Mouse (Mus musculus) heart, adult 18-20 months (tissue): ENCODE data around the gene Pdia5. TPM values are rescaled to one million over a fixed set of nuclear protein-coding genes. Genes with fewer than 3 reads are reported as not detected.

Experiments
- DNase-seq, 2 experiments: peaks; one replicate each; pipeline ENCODE4 v3.0.0; 2021 to 2022; ENCODE audit warnings: mixed read lengths in 1 of 2
- total RNA-seq, 2 experiments: library from RNA; stranded (reverse); gene quantifications; 2 replicates each; pipeline ENCODE4 v1.2.3; 2021

Gene Pdia5
- total RNA-seq, 2 experiments from 2014 or later = 4.6 to 4.9 TPM

- no peak for DNase-seq
These were observed 6.0 kb downstream of the Pdia5 start for GRCm38 (mm10) chr16:35484526-35485233.

- DNase-seq = no peak
These were observed 6.6 kb downstream of the Pdia5 start for GRCm38 (mm10) chr16:35484105-35484504.

GRCm38 (mm10) chr16:35479301-35479700 lies 11.4 kb downstream of the Pdia5 start:
- peak; percentile 33 to 61 for DNase-seq

GRCm38 (mm10) chr16:35477273-35477672 lies 13.4 kb downstream of the Pdia5 start:
- DNase-seq = no peak

- no peak for DNase-seq
These were observed 18.0 kb downstream of the Pdia5 start for GRCm38 (mm10) chr16:35472569-35473275.

- DNase-seq = peak in 1 of 2 experiments; percentile 54
These were observed 18.7 kb downstream of the Pdia5 start for GRCm38 (mm10) chr16:35471841-35472568.

GRCm38 (mm10) chr16:35470983-35471382 lies 19.7 kb downstream of the Pdia5 start:
- peak; percentile 26 to 53 for DNase-seq

- peak; percentile 46 to 49 for DNase-seq
These were observed 20.6 kb downstream of the Pdia5 start for GRCm38 (mm10) chr16:35470096-35470495.

GRCm38 (mm10) chr16:35469016-35469415 lies 21.7 kb downstream of the Pdia5 start:
- no peak for DNase-seq

GRCm38 (mm10) chr16:35467044-35467443 lies 23.6 kb downstream of the Pdia5 start:
- no peak for DNase-seq

- DNase-seq = peak; percentile 57 to 80
These were observed 24.8 kb downstream of the Pdia5 start for GRCm38 (mm10) chr16:35465808-35466351.

GRCm38 (mm10) chr16:35464686-35465308 lies 25.9 kb downstream of the Pdia5 start:
- DNase-seq = no peak

- DNase-seq = no peak
These were observed 27.0 kb downstream of the Pdia5 start for GRCm38 (mm10) chr16:35463708-35464107.

GRCm38 (mm10) chr16:35462955-35463354 lies 27.7 kb downstream of the Pdia5 start:
- no peak for DNase-seq

GRCm38 (mm10) chr16:35459584-35459983 lies 31.1 kb downstream of the Pdia5 start:
- DNase-seq = no peak

GRCm38 (mm10) chr16:35458297-35458696 lies 32.4 kb downstream of the Pdia5 start:
- no peak for DNase-seq

GRCm38 (mm10) chr16:35457488-35457887 lies 33.2 kb downstream of the Pdia5 start:
- DNase-seq = no peak

GRCm38 (mm10) chr16:35457011-35457419 lies 33.7 kb downstream of the Pdia5 start:
- DNase-seq = no peak

GRCm38 (mm10) chr16:35456305-35456704 lies 34.4 kb downstream of the Pdia5 start:
- no peak for DNase-seq

GRCm38 (mm10) chr16:35455822-35456221 lies 34.9 kb downstream of the Pdia5 start:
- no peak for DNase-seq

GRCm38 (mm10) chr16:35450018-35450630 lies 40.5 kb downstream of the Pdia5 start:
- DNase-seq = no peak

GRCm38 (mm10) chr16:35442026-35442415 lies 48.7 kb downstream of the Pdia5 start:
- DNase-seq = no peak
